In genomic region chr6:30547274-30547645, GRCm38 (mm10) we compare ENCODE assay signal across 8 mouse cellular contexts. TPM values are rescaled to one million over a fixed set of nuclear protein-coding genes. Genes with fewer than 3 reads are reported as not detected.
DNase-seq lines count a peak whose midpoint lies in the region; TF ChIP-seq lines count a peak whose summit lies in the region.

No protein-coding gene starts in this region.

- H3K4me1 ChIP-seq in MEL (ENCODE audit: control insufficient read depth in 1 of 2, insufficient read depth in 2 of 2, low read length in 2 of 2): no peaks in the 10 kb centered on the region
- H3K4me1 ChIP-seq in midbrain, embryonic 10.5 days: peaks cover 92% of the 10 kb centered on the region

- no peaks in the 10 kb centered on the region for H3K79me2 ChIP-seq in MEL (ENCODE audit: control insufficient read depth, insufficient read depth, low read length, poor library complexity)

- no peak for TF ChIP-seq EP300 in MEL (IDR thresholded peaks at IDR 0.05; ENCODE audit: low read depth in 1 of 2, low read length in 2 of 2)

- no peaks in the 10 kb centered on the region for H3K36me3 ChIP-seq in MEL (ENCODE audit: control insufficient read depth in 1 of 2, insufficient read depth in 2 of 2, low read length in 2 of 2)
- no peaks in the 10 kb centered on the region for H3K36me3 ChIP-seq in midbrain, embryonic 10.5 days

- peak overlapping the region; percentile 46 for H3K9ac ChIP-seq in MEL (ENCODE audit: control insufficient read depth, low read depth, low read length, poor library complexity, severe bottlenecking)

- no peaks in the 10 kb centered on the region for H3K9me3 ChIP-seq in MEL (replicated peaks; ENCODE audit: insufficient read depth, low read length)
- H3K9me3 ChIP-seq in midbrain, embryonic 10.5 days (replicated peaks): 0 out of 2 replicates have a peak, but pooled peaks cover 4% of the 10 kb centered on the region

- TF ChIP-seq RAD21 in MEL (IDR thresholded peaks at IDR 0.05; ENCODE audit: low read depth, low read length): no peak

- H3K4me3 ChIP-seq in MEL (ENCODE audit: control insufficient read depth in 1 of 2, insufficient read depth in 1 of 2, low read depth in 2 of 2, low read length in 2 of 2): peak overlapping the region; percentile 47 to 52
- H3K4me3 ChIP-seq in midbrain, embryonic 10.5 days: peak overlapping the region; percentile 42

- no peak for TF ChIP-seq POLR2A in MEL (IDR thresholded peaks at IDR 0.05; ENCODE audit: control insufficient read depth in 1 of 2, insufficient read depth in 1 of 2, low read depth in 1 of 2, low read length in 2 of 2, poor library complexity in 1 of 2)

- WGBS in midbrain, embryonic 10.5 days: 0% methylated on average over 17 of the region's 17 CpGs

- peak; percentile 31 for DNase-seq in gastrocnemius, postnatal 10 days
- DNase-seq in gastrocnemius, adult 18-20 months (ENCODE audit: low spot score): no peak
- DNase-seq in MEL (ENCODE audit: low read depth, low spot score): peak; percentile 25
- peak; percentile 65 for DNase-seq in embryo, embryonic 11.5 days (ENCODE audit: low read depth, low spot score)
- DNase-seq in induced T-regulatory cell, adult 2 months (ENCODE audit: low read depth): peak; percentile 16
- peak; percentile 75 for DNase-seq in midbrain, embryonic 10.5 days (ENCODE audit: low spot score)
- DNase-seq in c-Kit-positive CD71-positive TER-119-positive erythroid progenitor cells, embryonic 14.5 days (ENCODE audit: low spot score): no peak
- DNase-seq in layer of hippocampus, postnatal 25 days (ENCODE audit: extremely low spot score in 1 of 2, low spot score in 1 of 2): no peak

- H3K27me3 ChIP-seq in MEL (ENCODE audit: control insufficient read depth in 1 of 2, insufficient read depth in 2 of 2, low read length in 2 of 2): peaks cover 4 to 12% of the 10 kb centered on the region in 2 experiments
- H3K27me3 ChIP-seq in midbrain, embryonic 10.5 days (ENCODE audit: low read depth, poor library complexity, severe bottlenecking): no peaks in the 10 kb centered on the region

- no peak overlapping the region for H3K27ac ChIP-seq in MEL (ENCODE audit: control insufficient read depth, low read depth, low read length)
- peak overlapping the region; percentile 92 for H3K27ac ChIP-seq in midbrain, embryonic 10.5 days (replicated peaks)

- no peak for TF ChIP-seq CTCF in MEL (IDR thresholded peaks at IDR 0.05 in 2 of 3, conservative IDR thresholded peaks at IDR 0.05 in 1 of 3; ENCODE audit: control insufficient read depth in 1 of 3, insufficient read depth in 1 of 3, low read depth in 2 of 3, low read length in 3 of 3, poor library complexity in 1 of 3, severe bottlenecking in 1 of 3)

TF ChIP-seq in MEL, 35 proteins besides CTCF, POLR2A, EP300 and RAD21:
- TF ChIP-seq RCOR1 (IDR thresholded peaks at IDR 0.05; ENCODE audit: low read depth, low read length): no peak
- 0 out of 2 replicates have a peak, but pooled peaks have one; percentile 7 for TF ChIP-seq ZNF384 (IDR thresholded peaks at IDR 0.05; ENCODE audit: low read depth, low read length)

RNA-seq across cellular contexts. Expression of gene Cpa2, which starts 5.9 kb away (rescaled TPM):
- total RNA-seq in gastrocnemius, postnatal 10 days (2021): 1 to 10 TPM; 1.2 to 1.6 TPM
- total RNA-seq in gastrocnemius, adult 18-20 months (2021): not detected
- total RNA-seq in MEL (2012; rRNA removed): 0.12 and 0.29 TPM in 2 replicates
- under 1 TPM in 1 of 2 experiments, not detected in 1; 0.43 TPM for polyA plus RNA-seq in MEL (2012; ENCODE audit: insufficient read depth in 1 of 2, insufficient read length in 2 of 2, low read depth in 1 of 2, low replicate concordance in 2 of 2, missing spikeins in 1 of 2)
- polyA plus RNA-seq in midbrain, embryonic 10.5 days (2016; fragmentation: Nextera tagmentation; extraction: Ambion mirVana): 22.0 and 22.8 TPM in 2 replicates
- total RNA-seq in layer of hippocampus, postnatal 25 days (2021): 1 to 10 TPM; 1.2 to 1.4 TPM

RNA-seq across cellular contexts. Expression of gene Cpa4, which starts 20.9 kb away (rescaled TPM):
- total RNA-seq in gastrocnemius, postnatal 10 days (2021): 1 to 10 TPM in 1 of 2 experiments, under 1 TPM in 1; 0.80 to 1.2 TPM
- not detected for total RNA-seq in gastrocnemius, adult 18-20 months (2021)
- total RNA-seq in MEL (2012; rRNA removed): not detected in 2 replicates
- not detected for polyA plus RNA-seq in MEL (2012; ENCODE audit: insufficient read depth in 1 of 2, insufficient read length in 2 of 2, low read depth in 1 of 2, low replicate concordance in 2 of 2, missing spikeins in 1 of 2)
- polyA plus RNA-seq in midbrain, embryonic 10.5 days (2016; fragmentation: Nextera tagmentation; extraction: Ambion mirVana): 1.3 and 2.3 TPM in 2 replicates
- total RNA-seq in layer of hippocampus, postnatal 25 days (2021): not detected

RNA-seq across cellular contexts. Expression of gene Ssmem1, which starts 37.6 kb away (rescaled TPM):
- under 1 TPM; 0.21 to 0.56 TPM for total RNA-seq in gastrocnemius, postnatal 10 days (2021)
- not detected for total RNA-seq in gastrocnemius, adult 18-20 months (2021)
- total RNA-seq in MEL (2012; rRNA removed): 0.08 TPM in 1 of 2 replicates, not detected in the other
- under 1 TPM in 1 of 2 experiments, not detected in 1; 0.13 TPM for polyA plus RNA-seq in MEL (2012; ENCODE audit: insufficient read depth in 1 of 2, insufficient read length in 2 of 2, low read depth in 1 of 2, low replicate concordance in 2 of 2, missing spikeins in 1 of 2)
- 0.22 and 0.36 TPM in 2 replicates for polyA plus RNA-seq in midbrain, embryonic 10.5 days (2016; fragmentation: Nextera tagmentation; extraction: Ambion mirVana)
- 1 to 10 TPM in 1 of 2 experiments, under 1 TPM in 1; 0.37 to 1.2 TPM for total RNA-seq in layer of hippocampus, postnatal 25 days (2021)

RNA-seq across cellular contexts. Expression of gene Tmem209, which starts 37.7 kb away (rescaled TPM):
- total RNA-seq in gastrocnemius, postnatal 10 days (2021): 10 to 100 TPM; 10.5 to 12.1 TPM
- 10 to 100 TPM in 1 of 2 experiments, 1 to 10 TPM in 1; 9.6 to 10.8 TPM for total RNA-seq in gastrocnemius, adult 18-20 months (2021)
- total RNA-seq in MEL (2012; rRNA removed): 25.4 and 26.1 TPM in 2 replicates
- polyA plus RNA-seq in MEL (2012; ENCODE audit: insufficient read depth in 1 of 2, insufficient read length in 2 of 2, low read depth in 1 of 2, low replicate concordance in 2 of 2, missing spikeins in 1 of 2): 10 to 100 TPM; 35.9 to 93.4 TPM
- polyA plus RNA-seq in midbrain, embryonic 10.5 days (2016; fragmentation: Nextera tagmentation; extraction: Ambion mirVana): 47.8 and 52.7 TPM in 2 replicates
- 10 to 100 TPM; 15.8 to 20.7 TPM for total RNA-seq in layer of hippocampus, postnatal 25 days (2021)

Comparison
In these comparisons a context has a peak if more than half of its experiments do, and no peak if none do; other contexts are left out.
1. DNase-seq: peak in gastrocnemius, postnatal 10 days (single experiment), MEL (single experiment), embryo, embryonic 11.5 days (single experiment), induced T-regulatory cell, adult 2 months (single experiment) and midbrain, embryonic 10.5 days (single experiment); none in gastrocnemius, adult 18-20 months (single experiment), c-Kit-positive CD71-positive TER-119-positive erythroid progenitor cells, embryonic 14.5 days (single experiment) and layer of hippocampus, postnatal 25 days (0 of 2).